Mouse (Mus musculus): ENCODE results near the gene Cotl1. TPM values are rescaled to one million over a fixed set of nuclear protein-coding genes. Genes with fewer than 3 reads are reported as not detected.

Cotl1 gene
- polyA plus RNA-seq (2015; fragmentation: Nextera tagmentation; extraction: Ambion mirVana): 28.7 and 32.8 TPM in 2 replicates

GRCm38 (mm10) chr8:119840275-119840808 lies at the start of gene Cotl1:
Cotl1 (minus strand) TSS chr8:119840544.
- peak within 1 kb of the TSS; percentile 85 for H3K4me2 ChIP-seq
- WGBS (ENCODE audit: insufficient replicate concordance): under 1% methylated on average over 49 of the region's 57 CpGs
- H3K9me3 ChIP-seq (replicated peaks): no peaks in the 10 kb centered on the region
- ATAC-seq (ENCODE audit: low read depth) (peak; percentile 90), DNase-seq (peak; percentile 92)
- H3K4me3 ChIP-seq (replicated peaks): peak within 1 kb of the TSS; percentile 69
- H3K9ac ChIP-seq: peak within 1 kb of the TSS; percentile 74
- H3K36me3 ChIP-seq: 0 out of 2 replicates have a peak, but pooled peaks cover 6% of the 10 kb centered on the region
- peaks cover 53% of the 10 kb centered on the region for H3K4me1 ChIP-seq (replicated peaks)
- peak within 1 kb of the TSS; percentile 64 for H3K27ac ChIP-seq
- H3K27me3 ChIP-seq: peaks cover 39% of the 10 kb centered on the region

GRCm38 (mm10) chr8:119888012-119888411 lies 47.7 kb upstream of the Cotl1 start:
- DNase-seq (no peak), ATAC-seq (ENCODE audit: low read depth) (no peak)
- Histone ChIP-seq H3K4me2 (no peak overlapping the region), H3K9ac (no peak overlapping the region), H3K27ac (no peak overlapping the region), H3K4me3 (replicated peaks) (no peak overlapping the region), H3K27me3 (no peaks in the 10 kb centered on the region), H3K36me3 (no peaks in the 10 kb centered on the region), H3K4me1 (replicated peaks) (peaks cover 13% of the 10 kb centered on the region), H3K9me3 (replicated peaks) (no peaks in the 10 kb centered on the region)
- 63% methylated on average over 4 of the region's 4 CpGs for WGBS (ENCODE audit: insufficient replicate concordance)

DNA sequence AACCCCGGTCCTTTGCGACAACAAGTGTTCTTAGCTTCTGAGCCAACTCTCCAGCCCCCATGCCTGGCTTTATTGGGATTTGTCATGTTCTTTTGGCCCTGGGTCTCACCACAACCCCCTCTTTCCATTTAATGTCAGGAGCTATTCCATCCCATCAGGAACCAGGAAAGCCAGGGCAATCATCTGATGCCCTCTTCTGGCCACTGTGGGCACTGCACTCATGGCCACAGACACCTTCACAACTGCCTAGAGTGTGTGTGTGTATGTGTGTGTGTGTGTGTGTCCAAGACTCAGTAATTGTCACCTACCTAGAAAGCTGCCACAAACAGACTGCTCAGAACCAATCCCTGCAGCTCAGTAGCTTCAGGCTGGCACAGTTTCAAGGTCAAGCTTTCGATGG lies 46.8 kb upstream of the Cotl1 start:
- Histone ChIP-seq H3K27ac (no peak overlapping the region), H3K4me1 (replicated peaks) (peaks cover 13% of the 10 kb centered on the region), H3K36me3 (no peaks in the 10 kb centered on the region), H3K27me3 (no peaks in the 10 kb centered on the region), H3K9me3 (replicated peaks) (no peaks in the 10 kb centered on the region), H3K9ac (no peak overlapping the region), H3K4me2 (no peak overlapping the region), H3K4me3 (replicated peaks) (no peak overlapping the region)
- ATAC-seq (ENCODE audit: low read depth) (no peak), DNase-seq (peak; percentile 30)
- WGBS (ENCODE audit: insufficient replicate concordance): 78% methylated on average over 3 of the region's 3 CpGs

GRCm38 (mm10) chr8:119885612-119886011 lies 45.3 kb upstream of the Cotl1 start:
- 46% methylated on average over 3 of the region's 3 CpGs for WGBS (ENCODE audit: insufficient replicate concordance)
- DNase-seq: no peak
- Histone ChIP-seq H3K9me3 (replicated peaks) (no peaks in the 10 kb centered on the region), H3K4me2 (no peak overlapping the region), H3K9ac (no peak overlapping the region), H3K27ac (peak overlapping the region; percentile 60), H3K4me3 (replicated peaks) (no peak overlapping the region), H3K36me3 (no peaks in the 10 kb centered on the region), H3K4me1 (replicated peaks) (peaks cover 13% of the 10 kb centered on the region), H3K27me3 (no peaks in the 10 kb centered on the region)
- ATAC-seq (ENCODE audit: low read depth): peak; percentile 80

- no peak for DNase-seq
- 85% methylated on average over 7 of the region's 7 CpGs for WGBS (ENCODE audit: insufficient replicate concordance)
These were observed 42.9 kb upstream of the Cotl1 start for GRCm38 (mm10) chr8:119883281-119883680.

DNA sequence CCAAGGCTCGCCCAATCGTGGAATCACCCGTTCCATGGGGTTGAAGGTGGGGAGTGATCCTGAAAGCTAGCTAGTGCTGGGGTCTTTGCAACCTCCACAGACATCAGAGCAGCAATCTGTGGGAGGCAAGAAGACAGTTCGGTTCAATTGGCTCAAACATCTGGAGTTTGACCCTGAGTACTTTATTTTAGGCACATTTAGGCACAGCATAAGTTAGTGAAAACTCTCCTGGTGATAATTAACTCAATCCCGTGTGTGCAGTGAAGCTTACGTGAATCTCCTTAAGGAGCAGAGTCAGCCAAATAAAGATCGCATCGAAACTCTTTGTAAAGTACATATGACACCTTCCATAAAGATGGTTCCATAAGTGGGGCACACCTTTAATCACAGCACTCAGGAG lies 41.6 kb upstream of the Cotl1 start:
- no peak overlapping the region for H3K27ac ChIP-seq
- no peaks in the 10 kb centered on the region for H3K36me3 ChIP-seq
- DNase-seq (no peak), ATAC-seq (ENCODE audit: low read depth) (no peak)
- H3K4me2 ChIP-seq: no peak overlapping the region
- H3K27me3 ChIP-seq: 0 out of 2 replicates have a peak, but pooled peaks cover 4% of the 10 kb centered on the region
- H3K9me3 ChIP-seq (replicated peaks): no peaks in the 10 kb centered on the region
- H3K4me3 ChIP-seq (replicated peaks): no peak overlapping the region
- no peak overlapping the region for H3K9ac ChIP-seq
- H3K4me1 ChIP-seq (replicated peaks): peaks cover 13% of the 10 kb centered on the region
- WGBS (ENCODE audit: insufficient replicate concordance): 70% methylated on average over 8 of the region's 8 CpGs

More at GRCm38 (mm10) chr8:119883281-119883680, 42.9 kb upstream of the Cotl1 start:
- no peak for ATAC-seq (ENCODE audit: low read depth)
- H3K4me2 ChIP-seq: no peak overlapping the region
- H3K9ac ChIP-seq: no peak overlapping the region
- no peaks in the 10 kb centered on the region for H3K36me3 ChIP-seq
- no peaks in the 10 kb centered on the region for H3K9me3 ChIP-seq (replicated peaks)
- no peak overlapping the region for H3K27ac ChIP-seq
- H3K4me3 ChIP-seq (replicated peaks): no peak overlapping the region
- peaks cover 13% of the 10 kb centered on the region for H3K4me1 ChIP-seq (replicated peaks)
- 0 out of 2 replicates have a peak, but pooled peaks cover 4% of the 10 kb centered on the region for H3K27me3 ChIP-seq

- ATAC-seq (ENCODE audit: low read depth) (no peak), DNase-seq (no peak)
- H3K4me2 ChIP-seq: no peak overlapping the region
- no peak overlapping the region for H3K27ac ChIP-seq
- H3K4me1 ChIP-seq (replicated peaks): peaks cover 13% of the 10 kb centered on the region
- H3K27me3 ChIP-seq: 0 out of 2 replicates have a peak, but pooled peaks cover 4% of the 10 kb centered on the region
- no peaks in the 10 kb centered on the region for H3K9me3 ChIP-seq (replicated peaks)
- H3K4me3 ChIP-seq (replicated peaks): no peak overlapping the region
- no peaks in the 10 kb centered on the region for H3K36me3 ChIP-seq
- 64% methylated on average over 6 of the region's 6 CpGs for WGBS (ENCODE audit: insufficient replicate concordance)
- H3K9ac ChIP-seq: no peak overlapping the region
These were observed 41.0 kb upstream of the Cotl1 start for GRCm38 (mm10) chr8:119881301-119881700.

DNA sequence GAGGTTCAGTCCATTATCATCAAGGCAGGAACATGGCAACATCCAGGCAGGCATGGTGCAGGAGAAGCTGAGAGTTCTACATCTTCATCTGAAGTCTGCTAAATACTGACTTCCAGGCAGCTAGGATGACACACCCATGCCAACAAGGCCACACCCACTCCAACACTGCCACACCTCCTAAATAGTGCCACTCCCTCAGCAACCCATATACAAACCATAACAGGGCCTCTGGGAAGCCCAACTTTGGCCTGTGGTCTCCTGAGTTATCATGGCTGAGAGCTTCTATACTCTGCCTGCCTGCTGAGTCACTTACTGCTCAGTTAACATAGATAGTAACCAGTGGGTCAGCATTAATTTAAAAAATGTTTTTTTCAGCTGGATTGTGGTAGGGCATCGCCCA lies 32.8 kb upstream of the Cotl1 start:
- Histone ChIP-seq H3K4me3 (replicated peaks) (no peak overlapping the region), H3K9me3 (replicated peaks) (peaks cover 10% of the 10 kb centered on the region), H3K9ac (no peak overlapping the region), H3K4me2 (no peak overlapping the region), H3K27me3 (no peaks in the 10 kb centered on the region), H3K36me3 (peaks cover 30% of the 10 kb centered on the region), H3K4me1 (replicated peaks) (peaks cover 7% of the 10 kb centered on the region), H3K27ac (no peak overlapping the region)
- ATAC-seq (ENCODE audit: low read depth) (peak; percentile 83), DNase-seq (peak; percentile 54)
- WGBS (ENCODE audit: insufficient replicate concordance): 71% methylated on average over 1 of the region's 1 CpGs

GRCm38 (mm10) chr8:119869616-119870015 lies 29.3 kb upstream of the Cotl1 start:
- no peak for ATAC-seq (ENCODE audit: low read depth)
- Histone ChIP-seq H3K4me3 (replicated peaks) (no peak overlapping the region), H3K4me1 (replicated peaks) (peaks cover 7% of the 10 kb centered on the region), H3K9me3 (replicated peaks) (peaks cover 10% of the 10 kb centered on the region), H3K4me2 (no peak overlapping the region), H3K36me3 (peaks cover 30% of the 10 kb centered on the region), H3K9ac (no peak overlapping the region), H3K27me3 (no peaks in the 10 kb centered on the region), H3K27ac (no peak overlapping the region)
- WGBS (ENCODE audit: insufficient replicate concordance): 70% methylated on average over 20 of the region's 20 CpGs
- DNase-seq: no peak

DNA sequence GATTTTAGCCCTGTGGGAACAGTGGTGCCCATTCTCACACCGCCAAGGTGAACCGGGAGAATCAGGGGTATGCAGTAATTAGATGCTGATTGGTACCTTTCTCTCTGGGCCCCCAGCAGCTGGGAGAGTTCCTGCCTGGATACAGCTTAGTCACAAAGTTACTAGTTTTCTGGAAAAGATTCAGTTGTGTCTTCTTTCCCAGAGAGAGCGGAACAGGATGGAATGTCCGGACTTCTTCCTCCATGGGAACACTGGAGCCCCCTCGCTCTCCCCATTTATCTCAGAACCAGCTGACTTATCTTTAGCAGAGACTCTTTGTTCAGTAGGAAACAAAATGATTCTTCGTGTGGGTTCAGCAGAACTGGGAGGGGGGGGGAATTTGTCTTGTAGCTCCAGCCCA lies 22.4 kb upstream of the Cotl1 start:
- Histone ChIP-seq H3K9ac (peak overlapping the region; percentile 82), H3K36me3 (no peaks in the 10 kb centered on the region), H3K4me3 (replicated peaks) (peak overlapping the region; percentile 76), H3K4me2 (peak overlapping the region; percentile 93), H3K9me3 (replicated peaks) (no peaks in the 10 kb centered on the region), H3K27ac (peak overlapping the region; percentile 62), H3K27me3 (peaks cover 6% of the 10 kb centered on the region; the same call in 1 of the 2 replicates), H3K4me1 (replicated peaks) (peaks cover 34% of the 10 kb centered on the region)
- 7% methylated on average over 6 of the region's 6 CpGs for WGBS (ENCODE audit: insufficient replicate concordance)
- no peak for ATAC-seq (ENCODE audit: low read depth)
- DNase-seq: no peak

DNA sequence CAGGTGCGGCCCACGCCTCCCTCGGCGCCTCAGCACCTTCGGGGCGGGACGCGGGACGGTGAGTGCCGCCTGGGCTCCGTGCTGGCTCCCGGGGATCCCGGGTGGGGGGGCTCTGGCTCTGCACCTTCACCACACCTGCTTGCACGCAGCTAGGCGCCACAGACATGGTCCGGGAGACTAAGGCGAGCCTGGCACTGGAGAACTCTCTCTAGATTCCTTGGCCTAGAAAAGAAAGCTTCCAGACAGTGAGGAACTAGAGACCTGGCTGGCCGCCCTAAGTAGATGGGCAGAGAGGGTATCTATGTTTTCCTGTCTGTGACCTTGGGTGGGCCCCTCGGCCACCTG lies 22.0 kb upstream of the Cotl1 start:
- Histone ChIP-seq H3K27me3 (peaks cover 6% of the 10 kb centered on the region; the same call in 1 of the 2 replicates), H3K4me2 (peak overlapping the region; percentile 93), H3K36me3 (no peaks in the 10 kb centered on the region), H3K4me1 (replicated peaks) (peaks cover 38% of the 10 kb centered on the region), H3K9ac (peak overlapping the region; percentile 82), H3K9me3 (replicated peaks) (no peaks in the 10 kb centered on the region), H3K4me3 (replicated peaks) (peak overlapping the region; percentile 76), H3K27ac (peak overlapping the region; percentile 62)
- no peak for DNase-seq
- 1% methylated on average over 19 of the region's 19 CpGs for WGBS (ENCODE audit: insufficient replicate concordance)
- no peak for ATAC-seq (ENCODE audit: low read depth)
